Mouse (Mus musculus): ENCODE data around the gene Myl9.
"Not testable (repeated sequence)": the region's sequence is repeated elsewhere in the genome, so short reads cannot be mapped to it uniquely, and the experiment has no call there.

Gene Myl9

GRCm38 (mm10) chr2:156787090-156787775 is 12.0 kb downstream of the Myl9 start:
- no peak for DNase-seq

- DNase-seq = no peak
Observed at GRCm38 (mm10) chr2:156787776-156788105, 12.5 kb downstream of the Myl9 start.

GRCm38 (mm10) chr2:156788836-156789235 is 13.6 kb downstream of the Myl9 start:
- DNase-seq = no peak

- no peak for DNase-seq
Observed at GRCm38 (mm10) chr2:156798516-156798915, 23.3 kb downstream of the Myl9 start.

- no peak for DNase-seq
Observed at GRCm38 (mm10) chr2:156801045-156801444, 25.8 kb downstream of the Myl9 start.

- DNase-seq = not testable (repeated sequence)
Observed at GRCm38 (mm10) chr2:156802116-156802515, 26.9 kb downstream of the Myl9 start.

- DNase-seq = no peak
Observed at GRCm38 (mm10) chr2:156803698-156804372, 28.6 kb downstream of the Myl9 start.

- no peak for DNase-seq
Observed at GRCm38 (mm10) chr2:156804589-156804988, 29.4 kb downstream of the Myl9 start.

GRCm38 (mm10) chr2:156806886-156807285 is 31.7 kb downstream of the Myl9 start:
- no peak for DNase-seq

- peak; percentile 52 for DNase-seq
Observed at GRCm38 (mm10) chr2:156809579-156809978, 34.4 kb downstream of the Myl9 start.

GRCm38 (mm10) chr2:156810716-156811115 is 35.5 kb downstream of the Myl9 start:
- no peak for DNase-seq

GRCm38 (mm10) chr2:156811556-156811955 is 36.3 kb downstream of the Myl9 start:
- DNase-seq = no peak

GRCm38 (mm10) chr2:156814344-156814801 is 39.2 kb downstream of the Myl9 start:
- no peak for DNase-seq

GRCm38 (mm10) chr2:156814893-156815292 is 39.7 kb downstream of the Myl9 start:
- DNase-seq = no peak

- no peak for DNase-seq
Observed at GRCm38 (mm10) chr2:156815412-156815811, 40.2 kb downstream of the Myl9 start.

GRCm38 (mm10) chr2:156816116-156816515 is 40.9 kb downstream of the Myl9 start:
- DNase-seq = no peak

- not testable (repeated sequence) for DNase-seq
Observed at GRCm38 (mm10) chr2:156825128-156825527, 49.9 kb downstream of the Myl9 start.

Data from right cerebral cortex, postnatal 14 days (tissue).